Mouse (Mus musculus) stomach, embryonic 16.5 days (tissue): Measurements from ENCODE around the gene Hilpda. TPM values are rescaled to one million over a fixed set of nuclear protein-coding genes. Genes with fewer than 3 reads are reported as not detected.
A peak's percentile ranks its signal among the peaks of the same experiment; 100 is the strongest.

ENCODE experiments used
- ATAC-seq: fragments of 200-750 bp; cut with Nextera tagmentation; 2 replicates; pipeline ENCODE4 v1.8.0; 2017; ENCODE audit warnings: moderate number of reproducible peaks, moderate TSS enrichment; ENCODE audit not compliant: insufficient read depth, low FRiP score
- H3K27ac ChIP-seq: fragments of 300-500 bp; sonication (generic); 2 replicates; pipeline ENCODE4 v1.5.1; 2014; ENCODE audit warnings: low read length
- H3K27me3 ChIP-seq: fragments of 300-500 bp; sonication (generic); 2 replicates; pipeline ENCODE4 v1.6.1; 2014; ENCODE audit warnings: low read length, control low read depth, mixed read lengths; ENCODE audit not compliant: control insufficient read depth, insufficient read depth
- H3K36me3 ChIP-seq: fragments of 300-500 bp; sonication (generic); 2 replicates; pipeline ENCODE4 v1.6.1; 2014; ENCODE audit warnings: low read length; ENCODE audit not compliant: control insufficient read depth, insufficient read depth
- H3K4me1 ChIP-seq: fragments of 300-500 bp; sonication (generic); 2 replicates; pipeline ENCODE4 v1.6.1; 2014; ENCODE audit warnings: low read length, control low read depth, mixed read lengths; ENCODE audit not compliant: control insufficient read depth, insufficient read depth
- H3K4me2 ChIP-seq: fragments of 300-500 bp; sonication (generic); 2 replicates; pipeline ENCODE4 v1.6.1; 2014; ENCODE audit warnings: low read depth, low read length, mixed read lengths
- H3K4me3 ChIP-seq: fragments of 300-500 bp; sonication (generic); replicated peaks from 2 replicates; pipeline ENCODE4 v1.5.1; 2014; ENCODE audit warnings: mild to moderate bottlenecking, low read length
- H3K9ac ChIP-seq: fragments of 300-500 bp; sonication (generic); 2 replicates; pipeline ENCODE4 v1.6.1; 2014; ENCODE audit warnings: low read length
- H3K9me3 ChIP-seq: fragments of 300-500 bp; sonication (generic); replicated peaks from 2 replicates; pipeline ENCODE4 v1.6.1; 2016; ENCODE audit warnings: low read length, control low read depth; ENCODE audit not compliant: control insufficient read depth
- WGBS: fragments of 180-500 bp; shearing (Covaris S2); extraction: QIAGEN DNeasy Blood & Tissue Kit; methylation state at CpG from one replicate; pipeline ENCODE4 v1.1.7; 2014; 5-methylcytosine and 5-hydroxymethylcytosine counted together
- polyA plus RNA-seq: library from polyadenylated mRNA; unstranded; fragments of >200 nt; fragmentation: Nextera tagmentation; extraction: Ambion mirVana; gene quantifications from 2 replicates; pipeline ENCODE4 v1.2.1, GENCODE M21; 2015

The Hilpda gene
- 32.6 and 34.2 TPM in 2 replicates for polyA plus RNA-seq

DNA sequence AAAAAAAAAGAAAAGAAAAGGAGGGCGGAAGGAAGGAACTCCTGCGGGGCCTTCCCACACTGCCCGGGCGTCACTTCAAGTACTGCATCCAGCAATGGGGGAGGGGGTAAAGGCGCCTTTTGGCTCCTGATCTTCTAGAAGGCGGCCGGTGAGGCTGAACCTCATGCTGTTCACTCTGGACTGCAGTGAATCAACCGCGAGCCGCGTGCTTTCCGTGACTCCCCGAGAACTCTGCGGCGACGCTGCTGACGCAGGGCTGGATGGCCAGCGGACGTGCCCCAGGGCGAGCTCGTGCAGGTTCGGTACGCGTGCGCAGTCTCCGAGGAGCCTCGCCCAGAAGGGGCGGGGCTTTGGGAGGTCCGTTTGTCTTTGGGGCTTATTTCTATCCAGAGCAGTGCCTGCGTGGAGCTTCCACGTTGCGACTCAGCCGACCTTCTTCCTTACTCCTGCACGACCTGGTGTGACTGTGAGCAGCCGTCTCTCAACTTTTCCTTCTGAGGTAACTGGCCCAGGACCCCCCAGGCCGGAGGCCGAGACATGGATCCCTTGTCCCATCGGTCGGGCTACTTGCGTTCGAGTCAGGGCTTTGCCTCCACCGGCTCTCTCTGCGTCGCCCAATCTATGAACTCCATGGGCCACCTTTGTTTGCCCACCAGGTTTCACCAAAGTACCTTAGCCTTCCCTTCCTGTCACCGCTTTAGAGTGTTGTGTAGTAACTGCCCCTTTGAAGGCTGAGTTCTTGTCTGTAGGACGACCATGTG lies at the start of gene Hilpda:
Gene Hilpda, plus strand, starts transcription at position 177 of the 761 bp plus-strand sequence.
- WGBS: 0% methylated on average over 46 of the region's 46 CpGs

DNA sequence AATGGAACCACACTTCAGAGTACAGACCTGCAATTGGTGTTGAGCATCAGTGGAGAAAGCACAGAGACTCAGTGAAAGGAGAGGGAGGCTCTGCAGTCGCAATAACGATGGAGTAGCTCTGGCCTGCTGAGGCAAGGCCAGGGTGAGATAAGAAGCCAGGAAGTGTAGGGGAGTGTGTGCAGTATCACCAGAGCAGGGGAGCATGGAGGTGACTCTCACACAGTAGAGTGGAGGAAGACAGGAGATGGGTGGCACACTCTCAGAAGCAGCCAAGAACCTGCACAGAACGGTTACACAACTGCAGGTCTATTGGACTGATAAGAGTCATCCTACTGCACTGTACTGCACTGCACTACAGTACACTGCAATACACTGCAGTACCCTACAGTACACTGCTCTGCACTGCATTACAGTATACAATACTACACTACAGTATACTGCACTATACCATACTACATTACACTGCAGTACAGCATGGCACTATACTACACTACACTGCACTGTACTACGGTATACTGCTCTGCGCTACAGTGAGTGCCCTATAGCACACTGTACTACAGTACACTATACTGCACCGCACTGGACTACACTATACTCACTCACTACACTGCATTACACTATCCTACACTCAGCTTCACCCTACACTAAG lies 42.9 kb upstream of the Hilpda start:
- H3K4me1 ChIP-seq: no peaks in the 10 kb centered on the region
- H3K27ac ChIP-seq: no peak overlapping the region
- H3K9me3 ChIP-seq: no peaks in the 10 kb centered on the region
- no peak overlapping the region for H3K4me3 ChIP-seq
- H3K9ac ChIP-seq: no peak overlapping the region
- 76% methylated on average over 6 of the region's 6 CpGs for WGBS
- ATAC-seq: no peak; the same call in 1 of the 2 replicates
- H3K36me3 ChIP-seq: no peaks in the 10 kb centered on the region
- H3K4me2 ChIP-seq: no peak overlapping the region
- no peaks in the 10 kb centered on the region for H3K27me3 ChIP-seq

More for the DNA sequence above, at the start of gene Hilpda:
- ATAC-seq: peak; percentile 100
- Histone ChIP-seq H3K4me1 (peaks cover 12% of the 10 kb centered on the region; the same call in 1 of the 2 replicates), H3K36me3 (peaks cover 5% of the 10 kb centered on the region; the same call in 1 of the 2 replicates), H3K27ac (peak within 1 kb of the TSS; percentile 85), H3K9me3 (no peaks in the 10 kb centered on the region), H3K9ac (peak within 1 kb of the TSS; percentile 87), H3K27me3 (no peaks in the 10 kb centered on the region), H3K4me2 (peak within 1 kb of the TSS; percentile 57), H3K4me3 (peak within 1 kb of the TSS; percentile 77)

DNA sequence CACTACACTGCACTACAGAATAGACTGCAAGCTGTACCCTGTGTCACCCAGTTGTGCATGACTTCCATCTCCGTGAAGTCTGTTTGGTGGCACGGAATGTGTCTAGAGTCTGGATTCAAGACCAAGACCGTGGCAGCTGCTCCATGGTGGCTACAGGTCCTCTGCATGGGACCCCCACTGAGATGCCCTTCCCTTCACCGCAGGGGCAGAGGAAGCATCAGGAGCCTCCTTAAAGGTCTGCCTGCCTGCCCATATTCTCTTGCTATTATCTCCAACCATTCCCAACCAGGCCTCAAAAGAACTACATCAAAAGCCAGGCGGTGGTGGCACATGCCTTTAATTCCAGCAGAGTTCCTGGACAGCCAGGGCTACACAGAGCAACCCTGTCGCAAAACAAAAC lies 41.9 kb upstream of the Hilpda start:
- 67% methylated on average over 6 of the region's 6 CpGs for WGBS

DNA sequence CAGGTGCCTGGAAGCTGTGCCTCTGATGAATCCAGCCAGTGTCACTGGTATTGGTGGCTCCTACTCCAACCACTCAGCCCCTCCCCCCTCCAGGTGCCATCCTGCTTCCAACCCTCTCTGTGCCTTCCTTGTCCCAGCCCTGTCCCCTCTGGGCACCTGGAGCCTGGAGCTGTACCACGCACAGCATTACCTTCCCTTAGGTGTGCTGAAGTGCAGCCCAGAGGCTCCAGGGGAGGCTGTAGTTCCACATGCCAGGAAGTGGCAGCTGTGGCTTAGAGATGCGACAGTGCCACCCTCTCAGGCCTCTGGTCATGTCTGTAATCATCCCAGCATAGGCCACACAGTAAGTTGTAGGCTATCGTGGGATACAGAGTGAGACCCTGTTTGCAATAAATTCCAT lies 40.5 kb upstream of the Hilpda start:
- H3K27me3 ChIP-seq: no peaks in the 10 kb centered on the region
- no peak overlapping the region for H3K27ac ChIP-seq
- no peak overlapping the region for H3K9ac ChIP-seq
- H3K4me2 ChIP-seq: no peak overlapping the region
- 61% methylated on average over 3 of the region's 3 CpGs for WGBS
- no peaks in the 10 kb centered on the region for H3K4me1 ChIP-seq
- no peaks in the 10 kb centered on the region for H3K36me3 ChIP-seq
- no peaks in the 10 kb centered on the region for H3K9me3 ChIP-seq
- ATAC-seq: no peak; the same call in 1 of the 2 replicates
- H3K4me3 ChIP-seq: no peak overlapping the region

More for the DNA sequence above, 41.9 kb upstream of the Hilpda start:
- Histone ChIP-seq H3K4me1 (no peaks in the 10 kb centered on the region), H3K27me3 (no peaks in the 10 kb centered on the region), H3K9ac (no peak overlapping the region), H3K4me3 (no peak overlapping the region), H3K9me3 (no peaks in the 10 kb centered on the region), H3K36me3 (no peaks in the 10 kb centered on the region), H3K4me2 (no peak overlapping the region), H3K27ac (no peak overlapping the region)
- ATAC-seq: no peak

DNA sequence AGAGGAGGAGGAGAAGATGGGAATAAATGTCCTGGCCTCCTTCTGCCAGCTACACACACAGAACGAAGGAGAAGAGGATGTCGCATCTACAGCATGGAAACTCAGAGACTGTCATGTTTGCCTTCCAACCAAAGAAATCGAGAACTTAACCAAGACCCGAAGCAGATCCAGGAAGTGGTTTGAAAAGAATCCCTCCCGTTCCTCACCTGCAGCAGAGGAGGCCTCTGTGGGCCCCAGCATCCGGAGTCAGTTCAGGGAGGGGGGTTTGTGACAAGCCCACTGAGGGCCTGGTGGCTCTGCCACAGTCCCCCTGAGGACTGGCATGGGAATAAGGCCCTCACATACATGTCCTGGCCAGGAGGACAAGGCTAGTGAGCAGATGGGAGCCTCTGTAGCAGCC lies 40.0 kb upstream of the Hilpda start:
- Histone ChIP-seq H3K27me3 (no peaks in the 10 kb centered on the region), H3K27ac (no peak overlapping the region), H3K9ac (no peak overlapping the region), H3K9me3 (no peaks in the 10 kb centered on the region), H3K4me3 (no peak overlapping the region), H3K4me1 (no peaks in the 10 kb centered on the region), H3K4me2 (no peak overlapping the region), H3K36me3 (no peaks in the 10 kb centered on the region)
- no peak for ATAC-seq
- 61% methylated on average over 6 of the region's 6 CpGs for WGBS

DNA sequence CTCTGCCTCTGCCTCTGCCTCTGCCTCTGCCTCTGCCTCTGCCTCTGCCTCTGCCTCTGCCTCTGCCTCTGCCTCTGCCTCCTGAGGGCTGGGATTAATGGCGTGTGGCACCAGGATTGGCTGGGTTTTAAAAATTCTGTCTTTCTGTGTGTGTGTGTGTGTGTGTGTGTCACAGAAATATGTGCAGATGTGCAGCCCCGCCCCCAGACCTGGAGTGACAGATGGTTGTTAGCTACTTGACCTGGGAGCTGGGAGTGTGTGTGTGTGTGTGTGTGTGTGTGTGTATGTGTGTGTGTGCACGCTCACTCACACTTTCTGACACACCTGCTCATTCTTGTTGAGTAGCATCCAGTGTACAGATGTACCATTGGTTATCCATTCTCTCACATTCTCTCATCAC lies 38.6 kb upstream of the Hilpda start:
- Histone ChIP-seq H3K9ac (no peak overlapping the region), H3K4me1 (no peaks in the 10 kb centered on the region), H3K27ac (no peak overlapping the region), H3K36me3 (no peaks in the 10 kb centered on the region), H3K9me3 (no peaks in the 10 kb centered on the region), H3K4me2 (no peak overlapping the region), H3K27me3 (no peaks in the 10 kb centered on the region), H3K4me3 (no peak overlapping the region)
- WGBS: 71% methylated on average over 3 of the region's 3 CpGs
- no peak for ATAC-seq

DNA sequence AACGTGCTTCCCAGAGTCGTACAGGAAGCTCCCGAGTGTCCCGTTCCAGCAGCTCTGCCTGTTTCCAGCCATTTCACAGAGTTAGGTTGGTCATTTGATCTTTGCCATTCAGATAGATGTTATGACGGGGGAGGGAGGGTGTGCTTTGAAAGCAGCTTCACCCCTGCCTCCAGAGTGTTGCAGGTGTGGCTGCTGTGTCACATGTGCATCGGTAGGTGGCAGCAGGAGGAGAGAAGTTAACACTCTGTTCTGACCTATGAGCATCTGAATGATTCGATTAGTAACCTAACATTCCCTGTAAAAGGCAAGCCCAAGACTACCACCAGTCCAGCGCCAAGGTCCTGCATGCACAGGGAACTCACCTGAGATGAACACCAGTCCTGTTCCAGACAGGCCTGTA lies 38.0 kb upstream of the Hilpda start:
- H3K4me3 ChIP-seq: no peak overlapping the region
- no peaks in the 10 kb centered on the region for H3K9me3 ChIP-seq
- ATAC-seq: no peak
- no peak overlapping the region for H3K27ac ChIP-seq
- no peaks in the 10 kb centered on the region for H3K4me1 ChIP-seq
- H3K9ac ChIP-seq: no peak overlapping the region
- H3K4me2 ChIP-seq: no peak overlapping the region
- no peaks in the 10 kb centered on the region for H3K27me3 ChIP-seq
- no peaks in the 10 kb centered on the region for H3K36me3 ChIP-seq
- 40% methylated on average over 8 of the region's 8 CpGs for WGBS

DNA sequence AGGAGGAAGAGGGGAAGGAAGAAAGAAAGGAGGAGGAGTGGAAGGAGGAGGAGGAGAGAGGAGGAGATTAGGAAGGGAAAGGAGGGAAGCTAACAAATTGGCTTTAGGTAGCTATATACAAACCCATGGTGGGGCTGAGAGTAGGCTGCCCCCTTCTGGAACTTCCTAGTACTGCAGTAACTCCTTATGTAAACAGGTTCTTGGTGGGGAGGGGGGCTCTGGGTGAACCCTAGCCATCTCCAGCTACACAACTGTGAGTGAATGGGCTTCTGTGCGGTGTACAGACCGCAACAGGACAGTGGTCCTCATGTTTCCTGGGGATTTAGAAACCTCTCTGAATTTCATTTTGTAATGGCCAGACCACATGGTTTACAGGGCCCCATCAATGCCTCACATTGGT lies 31.5 kb upstream of the Hilpda start:
- Histone ChIP-seq H3K9ac (no peak overlapping the region), H3K27me3 (no peaks in the 10 kb centered on the region), H3K36me3 (no peaks in the 10 kb centered on the region), H3K27ac (no peak overlapping the region), H3K9me3 (no peaks in the 10 kb centered on the region), H3K4me2 (no peak overlapping the region), H3K4me3 (no peak overlapping the region), H3K4me1 (no peaks in the 10 kb centered on the region)
- WGBS: 38% methylated on average over 2 of the region's 2 CpGs
- no peak for ATAC-seq

DNA sequence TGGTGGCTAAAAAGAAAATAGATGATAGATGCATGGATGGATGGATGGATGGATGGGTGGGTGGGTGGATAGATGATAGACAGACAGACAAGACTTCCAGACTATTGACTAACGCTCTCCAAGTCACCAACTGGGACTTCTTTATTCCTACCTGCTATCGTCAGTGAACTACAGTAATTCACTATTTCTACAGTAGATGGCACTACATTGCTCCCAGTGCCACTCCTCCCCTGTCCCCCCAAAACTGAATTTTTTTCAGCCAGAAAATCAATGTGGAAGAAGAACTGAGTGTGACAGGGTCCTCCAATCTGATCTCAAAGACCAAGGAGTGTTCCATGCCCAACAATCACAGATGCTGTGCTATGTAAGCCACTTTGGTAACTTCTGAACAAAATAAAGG lies 30.6 kb upstream of the Hilpda start:
- Histone ChIP-seq H3K4me3 (no peak overlapping the region), H3K27ac (no peak overlapping the region), H3K4me2 (no peak overlapping the region), H3K27me3 (no peaks in the 10 kb centered on the region), H3K4me1 (no peaks in the 10 kb centered on the region), H3K36me3 (no peaks in the 10 kb centered on the region), H3K9me3 (no peaks in the 10 kb centered on the region), H3K9ac (no peak overlapping the region)
- ATAC-seq: no peak
- WGBS: 67% methylated on average over 2 of the region's 2 CpGs
